Mouse (Mus musculus) hindbrain, embryonic 14.5 days (tissue): ENCODE results near the gene Hnmt. TPM values are rescaled to one million over a fixed set of nuclear protein-coding genes. Genes with fewer than 3 reads are reported as not detected.
A peak's percentile ranks its signal among the peaks of the same experiment; 100 is the strongest.
"Not testable (repeated sequence)": the region's sequence is repeated elsewhere in the genome, so short reads cannot be mapped to it uniquely, and the experiment has no call there.

ENCODE experiments used
- ATAC-seq: fragments of 200-750 bp; cut with Nextera tagmentation; 2 replicates; pipeline ENCODE4 v1.8.0; 2017; ENCODE audit warnings: moderate number of reproducible peaks, mild to moderate bottlenecking, moderate TSS enrichment, moderate library complexity; ENCODE audit not compliant: low FRiP score
- DNase-seq: peaks from one replicate; pipeline ENCODE4 v3.0.0-alpha.2; 2015; ENCODE audit warnings: low spot score
- H3K27ac ChIP-seq: fragments of 300-500 bp; sonication (generic); 2 replicates; pipeline ENCODE4 v1.5.1; 2014; ENCODE audit warnings: mild to moderate bottlenecking, moderate library complexity
- H3K27me3 ChIP-seq: fragments of 300-500 bp; sonication (generic); 2 replicates; pipeline ENCODE4 v1.6.1; 2014; ENCODE audit warnings: mild to moderate bottlenecking, low read length, mixed read lengths; ENCODE audit not compliant: control insufficient read depth, insufficient read depth
- H3K36me3 ChIP-seq: fragments of 300-500 bp; sonication (generic); replicated peaks from 2 replicates; pipeline ENCODE4 v1.6.1; 2014; ENCODE audit not compliant: control insufficient read depth, insufficient read depth
- H3K4me1 ChIP-seq: fragments of 300-500 bp; sonication (generic); replicated peaks from 2 replicates; pipeline ENCODE4 v1.6.1; 2014; ENCODE audit warnings: antibody characterized with exemption, low read length, mixed read lengths; ENCODE audit not compliant: control insufficient read depth, insufficient read depth
- H3K4me2 ChIP-seq: fragments of 300-500 bp; sonication (generic); replicated peaks from 2 replicates; pipeline ENCODE4 v1.6.1; 2014; ENCODE audit warnings: mild to moderate bottlenecking, moderate library complexity
- H3K4me3 ChIP-seq: fragments of 300-500 bp; sonication (generic); replicated peaks from 2 replicates; pipeline ENCODE4 v1.5.1; 2014; ENCODE audit warnings: mild to moderate bottlenecking, low read length
- H3K9ac ChIP-seq: fragments of 300-500 bp; sonication (generic); 2 replicates; pipeline ENCODE4 v1.6.1; 2014
- H3K9me3 ChIP-seq: fragments of 300-500 bp; sonication (generic); 2 replicates; pipeline ENCODE4 v1.6.1; 2016; ENCODE audit warnings: low read length; ENCODE audit not compliant: control insufficient read depth
- WGBS: fragments of 180-500 bp; shearing (Covaris S2); extraction: QIAGEN DNeasy Blood & Tissue Kit; methylation state at CpG from one replicate; pipeline ENCODE4 v1.1.7; 2014; 5-methylcytosine and 5-hydroxymethylcytosine counted together
- polyA plus RNA-seq: library from polyadenylated mRNA; unstranded; fragments of >200 nt; fragmentation: Nextera tagmentation; extraction: Ambion mirVana; gene quantifications from 2 replicates; pipeline ENCODE4 v1.2.1, GENCODE M21; 2014

Gene Hnmt
- 12.4 and 13.9 TPM in 2 replicates for polyA plus RNA-seq

GRCm38 (mm10) chr2:24049344-24049990 lies at the start of gene Hnmt:
Gene Hnmt, minus strand, starts transcription at chr2:24049394.
- Histone ChIP-seq H3K4me1 (peaks cover 4% of the 10 kb centered on the region; the same call in 1 of the 2 replicates), H3K4me2 (peak within 1 kb of the TSS; percentile 65), H3K27me3 (no peaks in the 10 kb centered on the region), H3K27ac (peak within 1 kb of the TSS; percentile 66), H3K9me3 (no peaks in the 10 kb centered on the region), H3K4me3 (peak within 1 kb of the TSS; percentile 43), H3K9ac (peak within 1 kb of the TSS; percentile 58), H3K36me3 (no peaks in the 10 kb centered on the region)
- ATAC-seq = no peak
- no peak for DNase-seq
- WGBS = 52% methylated on average over 7 of the region's 7 CpGs

- 79% methylated on average over 4 of the region's 4 CpGs for WGBS
Measured at GRCm38 (mm10) chr2:24096495-24096894, 47.3 kb upstream of the Hnmt start, which contains the start of gene Tbpl2. Gene Tbpl2, minus strand, starts transcription at chr2:24096595.

GRCm38 (mm10) chr2:24090921-24091320 lies 41.7 kb upstream of the Hnmt start:
- no peaks in the 10 kb centered on the region for H3K27me3 ChIP-seq
- WGBS = 93% methylated on average over 1 of the region's 1 CpGs
- no peaks in the 10 kb centered on the region for H3K4me1 ChIP-seq
- no peaks in the 10 kb centered on the region for H3K36me3 ChIP-seq
- H3K4me3 ChIP-seq = no peak overlapping the region
- no peaks in the 10 kb centered on the region for H3K9me3 ChIP-seq
- H3K27ac ChIP-seq = no peak overlapping the region
- DNase-seq (no peak), ATAC-seq (no peak)
- no peak overlapping the region for H3K4me2 ChIP-seq
- no peak overlapping the region for H3K9ac ChIP-seq

More at GRCm38 (mm10) chr2:24096495-24096894, 47.3 kb upstream of the Hnmt start, which contains the start of gene Tbpl2:
- no peak within 1 kb of the TSS for H3K9ac ChIP-seq
- no peaks in the 10 kb centered on the region for H3K27me3 ChIP-seq
- DNase-seq (no peak), ATAC-seq (no peak)
- no peaks in the 10 kb centered on the region for H3K36me3 ChIP-seq
- H3K27ac ChIP-seq = no peak within 1 kb of the TSS
- no peaks in the 10 kb centered on the region for H3K9me3 ChIP-seq
- no peak within 1 kb of the TSS for H3K4me3 ChIP-seq
- H3K4me2 ChIP-seq = no peak within 1 kb of the TSS
- no peaks in the 10 kb centered on the region for H3K4me1 ChIP-seq

- no peaks in the 10 kb centered on the region for H3K27me3 ChIP-seq
- H3K9me3 ChIP-seq = no peaks in the 10 kb centered on the region
- no peak for DNase-seq
- H3K27ac ChIP-seq = no peak overlapping the region
- no peak overlapping the region for H3K4me3 ChIP-seq
- ATAC-seq = no peak
- WGBS = 82% methylated on average over 3 of the region's 3 CpGs
- H3K4me2 ChIP-seq = no peak overlapping the region
- peaks cover 4% of the 10 kb centered on the region; the same call in 1 of the 2 replicates for H3K4me1 ChIP-seq
- no peak overlapping the region for H3K9ac ChIP-seq
- H3K36me3 ChIP-seq = no peaks in the 10 kb centered on the region
Measured at GRCm38 (mm10) chr2:24050459-24050858, 1.3 kb upstream of the Hnmt start.

- no peaks in the 10 kb centered on the region for H3K36me3 ChIP-seq
- peak overlapping the region; percentile 66 for H3K27ac ChIP-seq
- no peaks in the 10 kb centered on the region for H3K27me3 ChIP-seq
- peak overlapping the region; percentile 65 for H3K4me2 ChIP-seq
- peak; percentile 65 for DNase-seq
- WGBS = 8% methylated on average over 16 of the region's 16 CpGs
- H3K9ac ChIP-seq = peak overlapping the region; percentile 58
- H3K4me1 ChIP-seq = peaks cover 4% of the 10 kb centered on the region; the same call in 1 of the 2 replicates
- no peaks in the 10 kb centered on the region for H3K9me3 ChIP-seq
- peak; percentile 95 for ATAC-seq
- peak overlapping the region; percentile 43 for H3K4me3 ChIP-seq
Measured at GRCm38 (mm10) chr2:24048480-24049097, 605 bp downstream of the Hnmt start.

GRCm38 (mm10) chr2:24047551-24048479 lies 1.4 kb downstream of the Hnmt start:
- Histone ChIP-seq H3K9ac (peak overlapping the region; percentile 58), H3K4me1 (peaks cover 4% of the 10 kb centered on the region; the same call in 1 of the 2 replicates), H3K27ac (peak overlapping the region; percentile 66), H3K4me3 (peak overlapping the region; percentile 43), H3K4me2 (peak overlapping the region; percentile 65), H3K36me3 (no peaks in the 10 kb centered on the region), H3K9me3 (no peaks in the 10 kb centered on the region), H3K27me3 (no peaks in the 10 kb centered on the region)
- ATAC-seq (peak; percentile 54; the same call in 1 of the 2 replicates), DNase-seq (peak; percentile 27)
- WGBS = 12% methylated on average over 6 of the region's 6 CpGs

GRCm38 (mm10) chr2:24042901-24043300 lies 6.3 kb downstream of the Hnmt start:
- H3K4me1 ChIP-seq = peaks cover 4% of the 10 kb centered on the region; the same call in 1 of the 2 replicates
- 92% methylated on average over 1 of the region's 1 CpGs for WGBS
- no peaks in the 10 kb centered on the region for H3K36me3 ChIP-seq
- no peak for DNase-seq
- no peak overlapping the region for H3K27ac ChIP-seq
- no peak overlapping the region for H3K9ac ChIP-seq
- no peaks in the 10 kb centered on the region for H3K9me3 ChIP-seq
- H3K4me2 ChIP-seq = no peak overlapping the region
- H3K4me3 ChIP-seq = no peak overlapping the region
- no peaks in the 10 kb centered on the region for H3K27me3 ChIP-seq
- ATAC-seq = no peak

- no peaks in the 10 kb centered on the region for H3K36me3 ChIP-seq
- no peaks in the 10 kb centered on the region for H3K4me1 ChIP-seq
- H3K9me3 ChIP-seq = no peaks in the 10 kb centered on the region
- no peak overlapping the region for H3K4me3 ChIP-seq
- H3K27ac ChIP-seq = no peak overlapping the region
- no peaks in the 10 kb centered on the region for H3K27me3 ChIP-seq
- no peak for ATAC-seq
- 94% methylated on average over 1 of the region's 1 CpGs for WGBS
- H3K4me2 ChIP-seq = no peak overlapping the region
- DNase-seq = no peak
- no peak overlapping the region for H3K9ac ChIP-seq
Measured at GRCm38 (mm10) chr2:24040531-24040930, 8.7 kb downstream of the Hnmt start.

- not testable (repeated sequence) for H3K4me2 ChIP-seq, H3K9ac ChIP-seq, ATAC-seq, H3K9me3 ChIP-seq, DNase-seq, H3K36me3 ChIP-seq, H3K27me3 ChIP-seq, H3K4me3 ChIP-seq, H3K27ac ChIP-seq, H3K4me1 ChIP-seq
Measured at GRCm38 (mm10) chr2:24019386-24019785, 29.8 kb downstream of the Hnmt start.
